Mouse (Mus musculus): Measurements from ENCODE around the gene Cdk19. TPM values are rescaled to one million over a fixed set of nuclear protein-coding genes. Genes with fewer than 3 reads are reported as not detected.

Cdk19 gene
- polyA plus RNA-seq, 1 experiment from 2014 or later = 10.6 TPM

DNA sequence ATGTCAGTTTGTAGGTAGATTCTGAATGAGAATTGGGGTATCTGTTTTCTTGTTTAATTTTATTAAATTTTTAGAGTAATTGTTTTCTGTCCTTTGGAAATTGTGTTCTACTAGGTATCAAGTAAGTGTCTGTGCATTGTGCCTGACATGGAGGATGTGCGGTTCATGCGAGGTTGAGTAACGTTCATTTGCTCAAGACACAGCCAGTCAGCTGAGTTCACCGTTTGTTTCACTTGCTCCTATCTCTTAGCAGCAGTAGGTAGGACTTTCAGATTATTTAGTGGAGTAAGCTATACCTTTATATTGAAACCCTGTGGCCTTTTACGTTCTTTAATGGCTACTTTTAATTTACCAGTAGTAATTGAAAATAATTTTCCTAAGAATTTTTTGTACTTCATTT is 34.4 kb downstream of the Cdk19 start:
- H3K4me2 ChIP-seq = no peak overlapping the region
- no peak overlapping the region for H3K27ac ChIP-seq
- no peaks in the 10 kb centered on the region for H3K27me3 ChIP-seq
- H3K4me3 ChIP-seq = no peak overlapping the region
- peaks cover 19% of the 10 kb centered on the region for H3K4me1 ChIP-seq
- no peaks in the 10 kb centered on the region for H3K36me3 ChIP-seq
- H3K9me3 ChIP-seq = no peaks in the 10 kb centered on the region
- no peak for ATAC-seq (ENCODE audit: borderline replicate concordance, extremely low read depth, low FRiP score, low TSS enrichment)
- no peak overlapping the region for H3K9ac ChIP-seq
- WGBS = 87% methylated on average over 5 of the region's 5 CpGs

DNA sequence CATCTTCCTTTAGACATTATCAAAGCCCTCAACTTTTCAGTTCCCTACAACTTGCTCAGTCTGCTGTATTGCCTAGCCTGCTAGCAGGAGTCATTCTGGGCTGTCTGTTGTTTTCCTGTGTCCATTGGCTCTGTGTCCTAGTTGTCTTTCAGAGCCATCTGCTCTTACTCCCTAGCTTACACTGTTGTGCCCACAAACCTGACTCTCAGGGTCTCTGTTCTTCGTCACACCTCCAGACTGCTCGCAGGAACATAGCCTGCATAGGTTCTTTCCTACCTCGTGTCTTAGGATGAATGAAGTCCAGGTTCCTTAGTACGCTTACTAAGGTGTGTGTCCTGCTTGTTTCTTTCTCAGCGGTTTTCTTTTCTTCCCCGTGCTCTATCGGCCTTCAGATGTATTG is 35.5 kb downstream of the Cdk19 start:
- Histone ChIP-seq H3K27ac (no peak overlapping the region), H3K9me3 (no peaks in the 10 kb centered on the region), H3K27me3 (no peaks in the 10 kb centered on the region), H3K36me3 (no peaks in the 10 kb centered on the region), H3K4me2 (no peak overlapping the region), H3K9ac (no peak overlapping the region), H3K4me1 (peaks cover 26% of the 10 kb centered on the region), H3K4me3 (no peak overlapping the region)
- ATAC-seq (ENCODE audit: borderline replicate concordance, extremely low read depth, low FRiP score, low TSS enrichment) = no peak
- 85% methylated on average over 7 of the region's 7 CpGs for WGBS

DNA sequence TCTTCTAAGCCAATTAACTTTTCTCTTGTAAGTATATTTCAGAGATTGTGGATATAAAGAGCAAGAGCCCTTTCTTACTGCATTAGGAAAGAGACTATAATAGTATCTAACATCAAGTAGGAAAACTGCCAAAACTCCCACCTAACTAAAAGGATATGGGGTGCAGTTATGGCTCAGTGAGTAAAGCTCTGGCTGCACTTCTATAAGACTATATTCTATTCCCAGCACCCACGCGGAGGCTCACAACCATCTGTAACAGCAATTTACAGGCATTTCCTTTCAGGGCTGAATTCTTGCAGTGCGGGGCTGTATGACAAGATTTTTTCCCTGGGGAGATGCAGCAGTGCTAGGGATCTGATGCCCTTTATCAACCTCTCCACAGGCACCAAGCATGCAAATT is 36.9 kb downstream of the Cdk19 start:
- no peak overlapping the region for H3K4me2 ChIP-seq
- peaks cover 32% of the 10 kb centered on the region for H3K4me1 ChIP-seq
- no peak overlapping the region for H3K4me3 ChIP-seq
- no peaks in the 10 kb centered on the region for H3K9me3 ChIP-seq
- WGBS = 89% methylated on average over 3 of the region's 3 CpGs
- no peak overlapping the region for H3K27ac ChIP-seq
- ATAC-seq (ENCODE audit: borderline replicate concordance, extremely low read depth, low FRiP score, low TSS enrichment) = no peak
- no peaks in the 10 kb centered on the region for H3K36me3 ChIP-seq
- no peak overlapping the region for H3K9ac ChIP-seq
- H3K27me3 ChIP-seq = no peaks in the 10 kb centered on the region

DNA sequence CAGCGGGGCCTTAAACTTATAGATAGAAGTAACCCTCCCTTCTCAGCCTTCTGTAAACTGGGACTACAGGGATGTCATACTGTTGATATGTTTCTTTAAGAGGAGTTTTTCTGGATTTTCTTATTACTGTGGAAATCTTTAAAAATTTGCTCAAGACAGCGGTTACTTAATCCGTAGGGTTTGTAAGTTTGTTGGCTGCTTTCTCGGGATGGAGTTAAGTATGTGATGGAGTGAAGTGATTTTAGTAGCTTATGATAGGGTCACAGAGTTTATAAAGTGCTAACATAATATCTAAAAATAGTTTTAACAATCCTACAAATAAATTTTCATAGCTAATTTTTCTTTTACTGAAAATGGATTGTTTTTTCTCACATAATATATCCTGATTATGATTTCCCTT is 38.9 kb downstream of the Cdk19 start:
- H3K9ac ChIP-seq = no peak overlapping the region
- H3K4me1 ChIP-seq = peaks cover 28% of the 10 kb centered on the region
- H3K9me3 ChIP-seq = no peaks in the 10 kb centered on the region
- no peak overlapping the region for H3K4me3 ChIP-seq
- H3K36me3 ChIP-seq = no peaks in the 10 kb centered on the region
- peak overlapping the region; percentile 41 for H3K27ac ChIP-seq
- H3K4me2 ChIP-seq = no peak overlapping the region
- H3K27me3 ChIP-seq = no peaks in the 10 kb centered on the region
- 54% methylated on average over 4 of the region's 4 CpGs for WGBS
- peak; percentile 55; the same call in 1 of the 2 replicates for ATAC-seq (ENCODE audit: borderline replicate concordance, extremely low read depth, low FRiP score, low TSS enrichment)

DNA sequence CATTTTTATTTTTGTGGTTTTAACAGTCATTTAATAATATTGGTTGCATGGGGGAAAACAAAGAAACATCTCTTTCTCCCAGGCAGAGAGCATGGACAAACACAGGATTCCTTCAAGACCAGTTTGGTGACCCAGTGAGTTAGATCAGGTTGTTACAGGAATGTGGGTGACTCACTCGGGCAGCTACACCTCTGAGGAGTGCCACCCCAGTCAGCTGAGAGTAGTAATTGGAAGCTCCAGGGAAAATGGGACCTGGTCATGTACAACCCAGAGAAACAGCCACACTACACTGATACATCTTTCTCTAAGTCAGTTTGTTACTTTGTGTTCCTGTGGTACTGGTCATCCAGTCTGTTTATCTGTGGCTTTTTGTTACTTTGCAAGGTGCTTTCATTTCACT is 40.3 kb downstream of the Cdk19 start:
- Histone ChIP-seq H3K4me2 (no peak overlapping the region), H3K27ac (no peak overlapping the region), H3K9me3 (no peaks in the 10 kb centered on the region), H3K4me1 (peaks cover 28% of the 10 kb centered on the region), H3K4me3 (no peak overlapping the region), H3K9ac (no peak overlapping the region), H3K36me3 (no peaks in the 10 kb centered on the region), H3K27me3 (no peaks in the 10 kb centered on the region)
- ATAC-seq (ENCODE audit: borderline replicate concordance, extremely low read depth, low FRiP score, low TSS enrichment) = no peak
- 63% methylated on average over 1 of the region's 1 CpGs for WGBS

DNA sequence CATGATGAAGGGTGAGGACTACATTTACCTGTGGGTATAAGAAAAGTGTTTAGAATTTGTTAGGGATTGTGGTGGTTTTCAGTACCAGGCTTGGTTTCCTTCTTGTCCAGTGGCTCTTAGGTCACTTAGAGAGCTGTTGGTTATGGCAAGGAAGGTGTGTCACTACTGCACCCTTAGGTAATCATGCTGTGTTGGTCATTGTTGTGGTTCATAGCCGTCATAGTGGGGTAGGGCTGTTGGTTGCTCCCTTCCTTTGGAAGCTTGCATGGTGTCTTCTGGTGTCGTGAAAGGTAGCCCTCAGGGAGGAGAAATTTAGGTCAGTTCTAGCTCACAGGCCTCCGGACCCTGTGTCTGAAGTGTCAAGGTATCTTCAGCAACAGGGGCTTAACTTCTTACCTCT is 46.0 kb downstream of the Cdk19 start:
- H3K9ac ChIP-seq = no peak overlapping the region
- ATAC-seq (ENCODE audit: borderline replicate concordance, extremely low read depth, low FRiP score, low TSS enrichment) = no peak
- no peaks in the 10 kb centered on the region for H3K36me3 ChIP-seq
- 87% methylated on average over 3 of the region's 3 CpGs for WGBS
- H3K27me3 ChIP-seq = no peaks in the 10 kb centered on the region
- H3K4me1 ChIP-seq = peaks cover 9% of the 10 kb centered on the region; the same call in 1 of the 2 replicates
- H3K4me2 ChIP-seq = no peak overlapping the region
- H3K9me3 ChIP-seq = no peaks in the 10 kb centered on the region
- H3K27ac ChIP-seq = no peak overlapping the region
- H3K4me3 ChIP-seq = no peak overlapping the region

DNA sequence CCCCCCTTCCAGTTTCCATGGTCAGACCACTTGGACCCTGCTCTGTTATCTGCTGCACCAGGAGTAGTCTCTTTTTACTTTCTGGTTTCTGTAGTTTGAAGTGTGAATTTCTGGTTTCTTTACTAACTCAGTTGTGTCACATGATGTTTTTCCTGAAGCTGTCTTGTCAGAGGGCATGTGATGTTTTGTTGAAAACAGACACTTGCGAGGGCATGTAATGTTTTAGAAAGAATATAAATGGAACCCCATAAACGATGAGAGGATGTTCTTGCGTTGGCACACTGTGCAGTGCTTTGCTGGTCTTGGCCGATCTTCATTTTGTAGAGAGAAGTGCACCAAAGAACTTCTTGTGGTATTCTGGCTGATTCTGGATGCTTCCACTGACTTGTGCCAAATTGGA is 46.8 kb downstream of the Cdk19 start:
- peaks cover 6% of the 10 kb centered on the region; the same call in 1 of the 2 replicates for H3K4me1 ChIP-seq
- H3K4me3 ChIP-seq = no peak overlapping the region
- WGBS = 85% methylated on average over 4 of the region's 4 CpGs
- no peak overlapping the region for H3K4me2 ChIP-seq
- no peak overlapping the region for H3K27ac ChIP-seq
- H3K36me3 ChIP-seq = no peaks in the 10 kb centered on the region
- H3K9me3 ChIP-seq = no peaks in the 10 kb centered on the region
- no peaks in the 10 kb centered on the region for H3K27me3 ChIP-seq
- H3K9ac ChIP-seq = no peak overlapping the region
- ATAC-seq (ENCODE audit: borderline replicate concordance, extremely low read depth, low FRiP score, low TSS enrichment) = no peak

DNA sequence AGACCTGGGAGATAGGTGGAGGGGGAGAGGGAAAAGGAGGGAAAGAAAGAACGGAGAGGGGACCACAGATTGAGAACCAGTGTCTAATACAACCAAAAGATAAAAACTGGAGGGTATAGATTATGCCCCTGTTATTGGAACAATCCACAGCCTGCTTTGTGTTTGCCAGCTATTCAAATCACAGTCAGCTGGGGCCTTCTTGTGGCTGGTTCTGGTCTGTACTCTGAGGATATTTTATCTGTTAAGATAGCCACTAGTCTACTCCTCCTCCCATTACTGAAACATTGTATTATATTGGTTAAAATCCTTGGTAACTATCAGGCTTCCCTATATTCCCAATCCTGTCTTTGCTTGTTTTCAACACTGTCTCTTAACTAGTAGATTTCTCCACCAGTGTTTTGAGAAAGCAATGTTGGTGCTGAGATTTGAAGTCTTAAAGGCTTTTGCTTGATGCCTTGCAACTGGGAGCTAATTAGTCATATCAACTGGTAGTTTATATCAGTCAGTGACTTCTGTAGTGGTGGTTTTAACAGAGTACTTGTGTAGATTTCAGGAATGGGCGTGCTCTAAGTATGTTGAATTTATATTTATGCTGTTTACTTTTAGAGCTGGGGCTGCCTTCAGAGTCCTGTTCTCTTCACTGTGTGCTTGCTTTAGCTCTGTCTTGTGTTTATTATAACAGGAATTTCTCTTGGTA is 54.2 kb downstream of the Cdk19 start:
- no peak overlapping the region for H3K27ac ChIP-seq
- WGBS = 62% methylated on average over 2 of the region's 2 CpGs
- no peak overlapping the region for H3K4me2 ChIP-seq
- no peak overlapping the region for H3K9ac ChIP-seq
- ATAC-seq (ENCODE audit: borderline replicate concordance, extremely low read depth, low FRiP score, low TSS enrichment) = no peak
- H3K9me3 ChIP-seq = no peaks in the 10 kb centered on the region
- 0 out of 2 replicates have a peak, but pooled peaks cover 2% of the 10 kb centered on the region for H3K4me1 ChIP-seq
- no peaks in the 10 kb centered on the region for H3K36me3 ChIP-seq
- H3K4me3 ChIP-seq = no peak overlapping the region
- H3K27me3 ChIP-seq = no peaks in the 10 kb centered on the region

DNA sequence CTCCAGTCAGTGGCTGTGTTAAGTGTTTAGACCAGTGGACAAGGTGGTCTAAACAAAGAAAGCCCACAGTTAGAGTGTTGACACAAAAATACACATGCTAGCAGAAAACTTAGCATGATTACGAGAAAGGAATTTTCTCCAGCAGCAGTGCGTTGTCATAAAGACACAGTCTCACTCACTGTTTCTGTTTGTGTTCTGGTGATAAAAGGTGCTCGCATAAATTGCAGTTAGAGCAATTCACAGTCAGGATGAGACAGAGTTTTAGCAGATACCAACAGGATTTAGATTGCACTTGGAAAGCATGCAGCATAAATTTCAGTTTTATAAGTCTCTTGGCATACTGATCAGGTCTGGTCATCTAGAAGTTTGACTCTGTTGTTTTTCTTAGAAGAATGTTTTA is 59.5 kb downstream of the Cdk19 start:
- no peaks in the 10 kb centered on the region for H3K27me3 ChIP-seq
- no peak overlapping the region for H3K9ac ChIP-seq
- no peak for ATAC-seq (ENCODE audit: borderline replicate concordance, extremely low read depth, low FRiP score, low TSS enrichment)
- no peak overlapping the region for H3K27ac ChIP-seq
- no peaks in the 10 kb centered on the region for H3K9me3 ChIP-seq
- H3K4me2 ChIP-seq = no peak overlapping the region
- no peak overlapping the region for H3K4me3 ChIP-seq
- no peaks in the 10 kb centered on the region for H3K36me3 ChIP-seq
- 0 out of 2 replicates have a peak, but pooled peaks cover 6% of the 10 kb centered on the region for H3K4me1 ChIP-seq
- WGBS = 50% methylated on average over 3 of the region's 3 CpGs

DNA sequence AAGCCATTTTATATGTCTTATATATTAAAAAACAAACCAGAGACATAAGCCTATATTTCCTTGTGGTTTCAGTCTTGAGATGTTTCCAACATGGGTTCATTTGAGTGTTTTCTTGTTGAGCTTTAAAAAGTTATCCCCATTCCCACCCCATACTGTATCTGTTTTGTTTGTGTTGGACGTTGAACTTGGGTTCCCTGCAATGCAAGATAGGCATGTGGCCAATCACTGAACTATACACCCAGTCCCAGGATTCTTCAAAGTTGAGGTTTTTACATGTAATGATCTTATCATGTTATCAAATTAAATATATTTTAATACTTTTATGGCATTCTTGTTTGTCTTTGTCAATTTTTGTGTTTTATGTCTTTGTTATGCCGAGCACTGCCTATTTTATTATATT is 60.0 kb downstream of the Cdk19 start:
- WGBS = 68% methylated on average over 2 of the region's 2 CpGs
- ATAC-seq (ENCODE audit: borderline replicate concordance, extremely low read depth, low FRiP score, low TSS enrichment) = no peak

DNA sequence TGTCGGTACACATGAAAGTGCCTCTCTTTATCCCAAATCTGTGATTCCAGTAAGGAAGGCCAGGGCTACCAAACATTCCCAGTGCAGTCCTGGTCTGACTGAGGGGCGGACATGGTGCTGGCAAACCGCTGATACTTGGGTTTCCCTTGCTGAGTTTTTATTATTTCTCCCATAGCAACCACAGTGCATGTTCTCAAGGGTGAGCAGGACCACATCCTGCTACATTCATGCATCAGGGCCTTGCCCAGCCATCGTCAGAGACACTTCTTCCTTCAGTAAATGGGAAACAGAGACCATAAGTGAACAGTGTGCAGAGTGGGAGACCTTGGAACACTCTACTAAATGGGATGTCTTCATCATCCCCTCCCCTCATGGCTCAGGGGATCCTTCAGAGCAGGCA is 60.9 kb downstream of the Cdk19 start:
- no peak overlapping the region for H3K4me3 ChIP-seq
- no peaks in the 10 kb centered on the region for H3K9me3 ChIP-seq
- H3K4me1 ChIP-seq = 0 out of 2 replicates have a peak, but pooled peaks cover 6% of the 10 kb centered on the region
- ATAC-seq (ENCODE audit: borderline replicate concordance, extremely low read depth, low FRiP score, low TSS enrichment) = no peak
- no peak overlapping the region for H3K27ac ChIP-seq
- no peak overlapping the region for H3K4me2 ChIP-seq
- H3K9ac ChIP-seq = no peak overlapping the region
- no peaks in the 10 kb centered on the region for H3K27me3 ChIP-seq
- 74% methylated on average over 4 of the region's 4 CpGs for WGBS
- H3K36me3 ChIP-seq = no peaks in the 10 kb centered on the region

More for the DNA sequence above, 60.0 kb downstream of the Cdk19 start:
- no peaks in the 10 kb centered on the region for H3K9me3 ChIP-seq
- no peaks in the 10 kb centered on the region for H3K36me3 ChIP-seq
- no peak overlapping the region for H3K9ac ChIP-seq
- H3K27me3 ChIP-seq = no peaks in the 10 kb centered on the region
- no peak overlapping the region for H3K4me2 ChIP-seq
- H3K4me3 ChIP-seq = no peak overlapping the region
- 0 out of 2 replicates have a peak, but pooled peaks cover 6% of the 10 kb centered on the region for H3K4me1 ChIP-seq
- no peak overlapping the region for H3K27ac ChIP-seq

DNA sequence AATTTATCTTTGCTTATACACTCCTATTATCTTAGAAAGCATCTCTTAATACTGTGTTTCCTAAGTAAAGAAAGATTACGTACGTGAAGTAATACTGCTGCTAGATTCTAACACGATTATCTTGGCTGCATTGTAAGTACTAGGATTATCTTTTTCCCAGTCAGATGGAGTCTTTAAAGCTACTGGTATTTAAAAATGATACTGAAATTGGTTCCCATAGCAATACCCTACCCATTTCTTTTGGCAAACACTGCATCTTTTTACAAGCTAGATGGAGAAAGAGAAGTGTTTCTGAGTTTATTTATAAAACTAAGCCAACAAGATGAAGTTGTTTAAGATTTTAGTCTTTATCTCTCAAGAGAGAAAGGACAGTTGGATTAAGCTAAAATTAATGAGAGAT is 67.3 kb downstream of the Cdk19 start:
- no peak overlapping the region for H3K27ac ChIP-seq
- H3K4me2 ChIP-seq = no peak overlapping the region
- no peaks in the 10 kb centered on the region for H3K36me3 ChIP-seq
- no peak overlapping the region for H3K9ac ChIP-seq
- no peak for ATAC-seq (ENCODE audit: borderline replicate concordance, extremely low read depth, low FRiP score, low TSS enrichment)
- no peak overlapping the region for H3K4me3 ChIP-seq
- WGBS = 65% methylated on average over 3 of the region's 3 CpGs
- H3K27me3 ChIP-seq = no peaks in the 10 kb centered on the region
- no peaks in the 10 kb centered on the region for H3K9me3 ChIP-seq
- no peaks in the 10 kb centered on the region for H3K4me1 ChIP-seq

DNA sequence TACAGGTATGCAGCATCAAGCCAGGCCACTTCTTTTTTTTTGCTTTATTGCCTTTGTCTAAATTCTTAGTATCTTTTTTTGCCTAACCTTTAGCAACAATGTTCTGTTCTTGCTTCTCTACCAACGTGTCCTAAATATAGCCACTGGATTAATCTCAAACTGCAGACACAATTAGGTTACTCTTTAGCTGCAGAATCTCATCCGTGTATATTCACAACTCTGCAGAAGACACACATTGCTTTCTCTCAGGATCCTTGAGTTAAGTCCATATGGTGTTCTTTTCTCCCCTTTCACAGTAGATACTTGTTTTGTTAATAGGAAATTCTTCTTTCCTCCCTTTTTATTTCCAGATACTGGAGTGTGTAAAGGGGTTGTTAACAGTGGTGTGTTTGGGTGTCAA is 70.0 kb downstream of the Cdk19 start:
- Histone ChIP-seq H3K27me3 (no peaks in the 10 kb centered on the region), H3K36me3 (no peaks in the 10 kb centered on the region), H3K4me3 (no peak overlapping the region), H3K27ac (no peak overlapping the region), H3K4me1 (no peaks in the 10 kb centered on the region), H3K9ac (no peak overlapping the region), H3K4me2 (no peak overlapping the region), H3K9me3 (no peaks in the 10 kb centered on the region)
- 85% methylated on average over 2 of the region's 2 CpGs for WGBS
- no peak for ATAC-seq (ENCODE audit: borderline replicate concordance, extremely low read depth, low FRiP score, low TSS enrichment)

All from lung, embryonic 15.5 days (tissue).